Mouse (Mus musculus): Measurements from ENCODE around the gene Mccc2. TPM values are rescaled to one million over a fixed set of nuclear protein-coding genes. Genes with fewer than 3 reads are reported as not detected.

The Mccc2 gene
- total RNA-seq (2023), result 14.0 TPM

GRCm38 (mm10) chr13:100014906-100015895 lies at the start of gene Mccc2:
Mccc2 (minus strand) TSS chr13:100015639.

GRCm38 (mm10) chr13:99900965-99901364 lies 114.5 kb downstream of the Mccc2 start, which contains the start of gene Cartpt:
Cartpt (minus strand) TSS chr13:99901091.

Other genes starting within 250 kb of the Mccc2 start
- gene Cartpt, start 114.5 kb downstream of the Mccc2 start, total RNA-seq (2023), result not detected
- 82.8 TPM for gene Bdp1, start 88.4 kb upstream of the Mccc2 start, total RNA-seq (2023)
- not detected for gene Serf1, start 92.4 kb upstream of the Mccc2 start, total RNA-seq (2023)
- gene Smn1, start 109.2 kb upstream of the Mccc2 start, total RNA-seq (2023), result 59.9 TPM
- 2.0 TPM for gene Naip2, start 186.5 kb upstream of the Mccc2 start, total RNA-seq (2023)
- 0.70 TPM for gene Naip5, start 230.7 kb upstream of the Mccc2 start, total RNA-seq (2023)